Mouse (Mus musculus): ENCODE results near the gene Jazf1. TPM values are rescaled to one million over a fixed set of nuclear protein-coding genes. Genes with fewer than 3 reads are reported as not detected.
A peak's percentile ranks its signal among the peaks of the same experiment; 100 is the strongest.

Jazf1 gene
- polyA plus RNA-seq, 1 experiment, result 8.8 TPM

GRCm38 (mm10) chr6:52962600-52963429, 105.6 kb downstream of the Jazf1 start:
- no peak overlapping the region for H3K27ac ChIP-seq (ENCODE audit: insufficient read depth, low read length)
- H3K4me3 ChIP-seq (ENCODE audit: insufficient read depth, low read length), result no peak overlapping the region
- TF ChIP-seq POLR2A (IDR thresholded peaks at IDR 0.05; ENCODE audit: low read depth, low read length) (no peak), CTCF (IDR thresholded peaks at IDR 0.05; ENCODE audit: borderline replicate concordance, insufficient read depth, low read length) (no peak)
- no peaks in the 10 kb centered on the region for H3K4me1 ChIP-seq (ENCODE audit: control insufficient read depth, insufficient read depth, low read length)

DNA sequence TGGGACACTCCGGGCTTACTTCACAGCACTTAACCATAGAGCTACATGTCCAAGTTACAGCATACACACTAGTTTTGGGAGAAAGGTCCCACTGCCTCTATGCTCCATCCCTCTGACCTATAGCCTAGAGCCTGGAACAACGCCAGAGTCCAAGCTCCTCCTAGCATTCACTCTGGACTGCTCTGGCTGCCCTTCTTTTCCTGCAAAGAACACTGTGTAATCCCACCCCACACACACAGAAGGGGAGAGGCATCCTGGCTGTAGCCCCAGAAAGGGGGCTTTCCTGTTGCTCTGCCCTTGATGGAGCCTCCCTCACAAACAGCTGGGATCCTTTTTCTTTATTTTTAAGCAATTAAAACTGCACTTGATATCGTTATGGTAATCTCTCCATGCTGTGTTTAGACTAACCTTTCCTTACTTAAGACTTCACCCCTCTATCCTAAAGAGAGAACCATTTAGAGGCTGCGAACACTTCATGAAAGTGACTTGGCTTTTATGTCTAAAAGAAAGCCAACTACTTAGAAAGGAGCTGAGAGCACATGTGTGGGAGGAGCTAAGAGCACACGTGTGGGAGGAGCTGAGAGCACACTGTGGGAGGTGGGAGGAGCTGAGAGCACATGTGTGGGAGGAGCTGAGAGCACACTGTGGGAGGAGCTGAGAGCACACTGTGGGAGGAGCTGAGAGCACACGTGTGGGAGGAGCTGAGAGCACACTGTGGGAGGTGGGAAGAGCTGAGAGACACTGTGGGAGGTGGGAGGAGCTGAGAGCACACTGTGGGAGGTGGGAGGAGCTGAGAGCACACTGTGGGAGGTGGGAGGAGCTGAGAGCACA, 106.6 kb downstream of the Jazf1 start:
- Histone ChIP-seq H3K27ac (ENCODE audit: insufficient read depth, low read length) (no peak overlapping the region), H3K4me1 (ENCODE audit: control insufficient read depth, insufficient read depth, low read length) (no peaks in the 10 kb centered on the region), H3K4me3 (ENCODE audit: insufficient read depth, low read length) (no peak overlapping the region)
- TF ChIP-seq CTCF (IDR thresholded peaks at IDR 0.05; ENCODE audit: borderline replicate concordance, insufficient read depth, low read length) (no peak), POLR2A (IDR thresholded peaks at IDR 0.05; ENCODE audit: low read depth, low read length) (no peak)

DNA sequence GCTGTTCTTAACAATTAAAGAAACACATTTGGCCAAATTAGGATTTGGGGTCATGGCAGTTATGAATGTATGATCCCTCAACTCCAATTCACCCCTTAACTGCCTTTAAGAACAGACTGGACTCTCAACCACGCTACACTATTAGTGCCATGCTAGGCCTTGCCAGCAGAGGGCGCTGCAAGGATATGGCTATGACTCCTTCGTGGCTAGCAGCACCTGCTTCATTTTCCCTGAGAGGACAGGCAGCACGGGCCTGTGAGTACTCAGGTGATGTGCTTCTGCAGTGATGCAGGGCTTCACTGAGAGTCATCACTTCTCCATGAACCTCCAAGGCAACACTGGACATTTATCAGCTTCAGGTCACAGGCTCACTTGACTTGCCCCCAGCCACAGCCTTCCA, 110.7 kb downstream of the Jazf1 start:
- Histone ChIP-seq H3K4me1 (ENCODE audit: control insufficient read depth, insufficient read depth, low read length) (0 out of 2 replicates have a peak, but pooled peaks cover 3% of the 10 kb centered on the region), H3K27ac (ENCODE audit: insufficient read depth, low read length) (no peak overlapping the region), H3K4me3 (ENCODE audit: insufficient read depth, low read length) (no peak overlapping the region)
- TF ChIP-seq CTCF (IDR thresholded peaks at IDR 0.05; ENCODE audit: borderline replicate concordance, insufficient read depth, low read length) (peak; percentile 87; the same call in 1 of the 2 replicates), POLR2A (IDR thresholded peaks at IDR 0.05; ENCODE audit: low read depth, low read length) (no peak)

GRCm38 (mm10) chr6:52956131-52956530, 112.3 kb downstream of the Jazf1 start:
- 0 out of 2 replicates have a peak, but pooled peaks cover 3% of the 10 kb centered on the region for H3K4me1 ChIP-seq (ENCODE audit: control insufficient read depth, insufficient read depth, low read length)
- H3K27ac ChIP-seq (ENCODE audit: insufficient read depth, low read length), result no peak overlapping the region
- no peak overlapping the region for H3K4me3 ChIP-seq (ENCODE audit: insufficient read depth, low read length)
- no peak for TF ChIP-seq POLR2A (IDR thresholded peaks at IDR 0.05; ENCODE audit: low read depth, low read length)
- TF ChIP-seq CTCF (IDR thresholded peaks at IDR 0.05; ENCODE audit: borderline replicate concordance, insufficient read depth, low read length), result no peak

- Histone ChIP-seq H3K27ac (ENCODE audit: insufficient read depth, low read length) (no peak overlapping the region), H3K4me3 (ENCODE audit: insufficient read depth, low read length) (no peak overlapping the region), H3K4me1 (ENCODE audit: control insufficient read depth, insufficient read depth, low read length) (0 out of 2 replicates have a peak, but pooled peaks cover 3% of the 10 kb centered on the region)
- no peak for TF ChIP-seq POLR2A (IDR thresholded peaks at IDR 0.05; ENCODE audit: low read depth, low read length)
- TF ChIP-seq CTCF (IDR thresholded peaks at IDR 0.05; ENCODE audit: borderline replicate concordance, insufficient read depth, low read length), result no peak
Observed at GRCm38 (mm10) chr6:52955304-52955703, 113.1 kb downstream of the Jazf1 start.

DNA sequence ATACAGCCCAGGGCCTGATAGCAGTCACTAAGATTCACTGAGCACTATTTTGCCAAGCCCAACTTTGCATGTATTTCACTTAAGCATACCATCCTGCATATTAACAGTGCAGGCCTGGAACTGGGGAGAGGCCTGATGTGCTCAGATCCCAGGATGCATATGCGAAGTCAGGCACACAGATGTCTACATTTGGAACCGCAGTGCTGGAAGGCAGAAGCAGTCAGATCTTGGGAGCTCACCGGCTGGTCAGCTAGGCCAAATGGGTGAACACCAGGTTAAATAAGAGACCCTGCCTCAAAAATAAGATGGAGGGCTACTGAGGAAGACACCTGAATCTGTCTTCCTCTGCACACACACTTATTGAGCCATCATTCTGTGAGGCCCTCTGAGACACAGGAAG, 113.6 kb downstream of the Jazf1 start:
- Histone ChIP-seq H3K4me3 (ENCODE audit: insufficient read depth, low read length) (no peak overlapping the region), H3K27ac (ENCODE audit: insufficient read depth, low read length) (no peak overlapping the region), H3K4me1 (ENCODE audit: control insufficient read depth, insufficient read depth, low read length) (0 out of 2 replicates have a peak, but pooled peaks cover 3% of the 10 kb centered on the region)
- TF ChIP-seq CTCF (IDR thresholded peaks at IDR 0.05; ENCODE audit: borderline replicate concordance, insufficient read depth, low read length) (no peak), POLR2A (IDR thresholded peaks at IDR 0.05; ENCODE audit: low read depth, low read length) (no peak)

DNA sequence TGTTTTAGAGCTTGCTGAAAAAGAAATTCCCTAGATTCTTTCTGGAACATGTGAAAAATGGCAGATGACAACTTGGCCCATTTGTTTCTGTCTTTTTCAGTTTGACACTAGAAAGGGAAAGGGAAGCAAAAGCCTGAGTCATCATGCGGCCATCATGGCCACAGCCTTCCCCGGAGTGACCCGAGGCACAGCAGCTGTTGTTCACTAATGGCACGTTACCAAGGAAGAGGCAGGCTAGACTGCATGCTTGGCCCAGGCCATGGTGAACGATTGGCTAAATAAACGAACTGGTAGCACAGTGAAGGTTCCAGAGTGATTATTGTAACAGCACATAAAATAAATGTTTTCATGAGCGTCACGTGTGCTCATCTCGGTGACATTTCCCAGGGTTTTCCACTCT, 114.0 kb downstream of the Jazf1 start:
- TF ChIP-seq CTCF (IDR thresholded peaks at IDR 0.05; ENCODE audit: borderline replicate concordance, insufficient read depth, low read length) (no peak), POLR2A (IDR thresholded peaks at IDR 0.05; ENCODE audit: low read depth, low read length) (no peak)
- Histone ChIP-seq H3K4me1 (ENCODE audit: control insufficient read depth, insufficient read depth, low read length) (0 out of 2 replicates have a peak, but pooled peaks cover 3% of the 10 kb centered on the region), H3K27ac (ENCODE audit: insufficient read depth, low read length) (no peak overlapping the region), H3K4me3 (ENCODE audit: insufficient read depth, low read length) (no peak overlapping the region)

DNA sequence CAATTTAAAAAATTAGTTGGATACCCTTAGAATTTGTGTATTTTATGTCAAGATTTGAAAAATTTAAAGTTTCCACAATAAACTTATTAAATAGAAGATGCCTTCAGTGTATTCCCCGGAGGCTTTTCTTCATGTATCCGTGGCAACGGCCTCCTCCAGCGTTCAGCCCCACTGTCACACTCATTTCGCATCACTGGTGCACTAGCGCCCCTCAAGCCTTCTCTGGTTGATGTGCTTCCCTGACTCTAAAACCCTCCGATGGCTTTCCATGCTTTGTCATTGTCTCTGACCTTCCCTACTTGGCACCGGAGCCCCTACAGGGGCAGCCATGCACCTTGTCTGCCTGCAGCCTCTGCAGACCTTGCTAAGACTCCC, 115.9 kb downstream of the Jazf1 start:
- Histone ChIP-seq H3K27ac (ENCODE audit: insufficient read depth, low read length) (no peak overlapping the region), H3K4me3 (ENCODE audit: insufficient read depth, low read length) (no peak overlapping the region), H3K4me1 (ENCODE audit: control insufficient read depth, insufficient read depth, low read length) (0 out of 2 replicates have a peak, but pooled peaks cover 3% of the 10 kb centered on the region)
- TF ChIP-seq POLR2A (IDR thresholded peaks at IDR 0.05; ENCODE audit: low read depth, low read length) (no peak), CTCF (IDR thresholded peaks at IDR 0.05; ENCODE audit: borderline replicate concordance, insufficient read depth, low read length) (no peak)

- no peak overlapping the region for H3K4me3 ChIP-seq (ENCODE audit: insufficient read depth, low read length)
- H3K4me1 ChIP-seq (ENCODE audit: control insufficient read depth, insufficient read depth, low read length), result 0 out of 2 replicates have a peak, but pooled peaks cover 3% of the 10 kb centered on the region
- H3K27ac ChIP-seq (ENCODE audit: insufficient read depth, low read length), result no peak overlapping the region
- TF ChIP-seq POLR2A (IDR thresholded peaks at IDR 0.05; ENCODE audit: low read depth, low read length) (no peak), CTCF (IDR thresholded peaks at IDR 0.05; ENCODE audit: borderline replicate concordance, insufficient read depth, low read length) (no peak)
Observed at GRCm38 (mm10) chr6:52951871-52952525, 116.4 kb downstream of the Jazf1 start.

Data from embryonic fibroblast, embryonic 13.5 days (primary cell).